Mouse (Mus musculus): ENCODE results near the gene Gab1.

DNA sequence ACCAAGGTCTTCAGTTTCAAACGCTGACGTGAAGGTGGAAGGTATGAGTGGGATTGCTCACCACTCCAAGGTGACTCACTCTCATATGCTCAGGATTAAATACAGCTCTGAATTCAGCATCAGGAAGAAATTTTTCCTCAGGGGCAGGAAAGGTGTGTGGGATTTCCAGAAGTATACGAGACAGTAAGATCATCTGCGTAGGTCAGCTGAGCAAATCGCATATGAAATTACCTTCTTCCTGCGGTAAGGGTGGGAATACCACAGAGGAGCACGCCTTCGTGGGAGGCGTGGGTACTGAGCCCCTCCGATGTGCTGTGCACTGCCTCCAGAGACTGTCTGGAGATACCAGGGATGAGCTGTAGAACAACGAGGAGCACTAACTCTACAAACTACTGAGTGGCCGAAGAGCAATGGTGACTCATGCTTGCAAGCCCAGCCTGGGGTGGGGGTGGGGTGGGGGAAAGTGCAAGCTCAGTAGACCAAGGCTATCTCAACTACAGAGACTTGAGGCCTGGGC lies 22.4 kb downstream of the Gab1 start:
- TF ChIP-seq CTCF (conservative IDR thresholded peaks at IDR 0.05; ENCODE audit: low read length) (no peak), POU5F1 (IDR thresholded peaks at IDR 0.05; ENCODE audit: borderline replicate concordance, low read length) (no peak)

Measured in E14TG2a.4 (cell line).